Mouse (Mus musculus): ENCODE results near the gene Thsd4.

- TF ChIP-seq CTCF (IDR thresholded peaks at IDR 0.05; ENCODE audit: low read depth, low read length): no peak
- no peak for TF ChIP-seq POLR2A (IDR thresholded peaks at IDR 0.05; ENCODE audit: extremely low read depth, insufficient read depth, low read length)
Measured at GRCm38 (mm10) chr9:60513329-60513788, 8.5 kb downstream of the Thsd4 start.
